Mouse (Mus musculus): Measurements from ENCODE around the gene Ablim2. TPM values are rescaled to one million over a fixed set of nuclear protein-coding genes. Genes with fewer than 3 reads are reported as not detected.

Ablim2 gene
- polyA plus RNA-seq, 1 experiment from 2014 or later = 2.5 TPM

GRCm38 (mm10) chr5:35768997-35769396 lies 11.3 kb downstream of the Ablim2 start:
- 77% methylated on average over 7 of the region's 7 CpGs for WGBS (ENCODE audit: insufficient replicate concordance)
- Histone ChIP-seq H3K4me1 (ENCODE audit: control insufficient read depth, insufficient read depth, low read length) (peaks cover 45% of the 10 kb centered on the region), H3K27ac (ENCODE audit: low read depth, low read length) (no peak overlapping the region)

GRCm38 (mm10) chr5:35770246-35770645 lies 12.6 kb downstream of the Ablim2 start:
- Histone ChIP-seq H3K4me3 (ENCODE audit: low read depth, low read length) (no peak overlapping the region), H3K4me1 (ENCODE audit: control insufficient read depth, insufficient read depth, low read length) (peaks cover 41% of the 10 kb centered on the region), H3K27me3 (ENCODE audit: control insufficient read depth, insufficient read depth, low read length) (peaks cover 4% of the 10 kb centered on the region; the same call in 1 of the 2 replicates), H3K36me3 (ENCODE audit: control insufficient read depth, insufficient read depth, low read length) (no peaks in the 10 kb centered on the region), H3K9me3 (replicated peaks; ENCODE audit: control insufficient read depth, low read length) (no peaks in the 10 kb centered on the region), H3K4me2 (no peak overlapping the region), H3K27ac (ENCODE audit: low read depth, low read length) (no peak overlapping the region), H3K9ac (ENCODE audit: low read depth, low read length) (no peak overlapping the region)
- ATAC-seq (replicated peaks; ENCODE audit: insufficient number of reproducible peaks, low FRiP score, low TSS enrichment) = no peak
- WGBS (ENCODE audit: insufficient replicate concordance) = 91% methylated on average over 2 of the region's 2 CpGs

More at GRCm38 (mm10) chr5:35768997-35769396, 11.3 kb downstream of the Ablim2 start:
- ATAC-seq (replicated peaks; ENCODE audit: insufficient number of reproducible peaks, low FRiP score, low TSS enrichment) = no peak
- no peak overlapping the region for H3K4me2 ChIP-seq
- no peaks in the 10 kb centered on the region for H3K9me3 ChIP-seq (replicated peaks; ENCODE audit: control insufficient read depth, low read length)
- H3K4me3 ChIP-seq (ENCODE audit: low read depth, low read length) = no peak overlapping the region
- H3K9ac ChIP-seq (ENCODE audit: low read depth, low read length) = no peak overlapping the region; the same call in 1 of the 2 replicates
- no peaks in the 10 kb centered on the region for H3K36me3 ChIP-seq (ENCODE audit: control insufficient read depth, insufficient read depth, low read length)
- peaks cover 4% of the 10 kb centered on the region; the same call in 1 of the 2 replicates for H3K27me3 ChIP-seq (ENCODE audit: control insufficient read depth, insufficient read depth, low read length)

GRCm38 (mm10) chr5:35770891-35771663 lies 13.4 kb downstream of the Ablim2 start:
- 43% methylated on average over 14 of the region's 14 CpGs for WGBS (ENCODE audit: insufficient replicate concordance)
- ATAC-seq (replicated peaks; ENCODE audit: insufficient number of reproducible peaks, low FRiP score, low TSS enrichment) = no peak
- Histone ChIP-seq H3K27me3 (ENCODE audit: control insufficient read depth, insufficient read depth, low read length) (peaks cover 4% of the 10 kb centered on the region; the same call in 1 of the 2 replicates), H3K4me2 (peak overlapping the region; percentile 29; the same call in 1 of the 2 replicates), H3K36me3 (ENCODE audit: control insufficient read depth, insufficient read depth, low read length) (no peaks in the 10 kb centered on the region), H3K4me1 (ENCODE audit: control insufficient read depth, insufficient read depth, low read length) (peaks cover 41% of the 10 kb centered on the region), H3K9me3 (replicated peaks; ENCODE audit: control insufficient read depth, low read length) (no peaks in the 10 kb centered on the region), H3K4me3 (ENCODE audit: low read depth, low read length) (no peak overlapping the region), H3K27ac (ENCODE audit: low read depth, low read length) (no peak overlapping the region), H3K9ac (ENCODE audit: low read depth, low read length) (no peak overlapping the region)

- Histone ChIP-seq H3K4me1 (ENCODE audit: control insufficient read depth, insufficient read depth, low read length) (peaks cover 22% of the 10 kb centered on the region), H3K9me3 (replicated peaks; ENCODE audit: control insufficient read depth, low read length) (no peaks in the 10 kb centered on the region), H3K4me2 (no peak overlapping the region), H3K27me3 (ENCODE audit: control insufficient read depth, insufficient read depth, low read length) (peaks cover 4% of the 10 kb centered on the region; the same call in 1 of the 2 replicates), H3K36me3 (ENCODE audit: control insufficient read depth, insufficient read depth, low read length) (no peaks in the 10 kb centered on the region), H3K27ac (ENCODE audit: low read depth, low read length) (no peak overlapping the region), H3K4me3 (ENCODE audit: low read depth, low read length) (no peak overlapping the region), H3K9ac (ENCODE audit: low read depth, low read length) (no peak overlapping the region)
- 72% methylated on average over 13 of the region's 13 CpGs for WGBS (ENCODE audit: insufficient replicate concordance)
- no peak for ATAC-seq (replicated peaks; ENCODE audit: insufficient number of reproducible peaks, low FRiP score, low TSS enrichment)
These were observed 15.8 kb downstream of the Ablim2 start for GRCm38 (mm10) chr5:35773274-35774136.

- Histone ChIP-seq H3K27me3 (ENCODE audit: control insufficient read depth, insufficient read depth, low read length) (peaks cover 4% of the 10 kb centered on the region; the same call in 1 of the 2 replicates), H3K9ac (ENCODE audit: low read depth, low read length) (no peak overlapping the region), H3K27ac (ENCODE audit: low read depth, low read length) (no peak overlapping the region), H3K4me1 (ENCODE audit: control insufficient read depth, insufficient read depth, low read length) (peaks cover 17% of the 10 kb centered on the region), H3K9me3 (replicated peaks; ENCODE audit: control insufficient read depth, low read length) (no peaks in the 10 kb centered on the region), H3K4me3 (ENCODE audit: low read depth, low read length) (no peak overlapping the region), H3K4me2 (no peak overlapping the region), H3K36me3 (ENCODE audit: control insufficient read depth, insufficient read depth, low read length) (no peaks in the 10 kb centered on the region)
- 65% methylated on average over 6 of the region's 6 CpGs for WGBS (ENCODE audit: insufficient replicate concordance)
- no peak for ATAC-seq (replicated peaks; ENCODE audit: insufficient number of reproducible peaks, low FRiP score, low TSS enrichment)
These were observed 16.4 kb downstream of the Ablim2 start for GRCm38 (mm10) chr5:35774137-35774424.

- Histone ChIP-seq H3K4me1 (ENCODE audit: control insufficient read depth, insufficient read depth, low read length) (peaks cover 3% of the 10 kb centered on the region; the same call in 1 of the 2 replicates), H3K27ac (ENCODE audit: low read depth, low read length) (no peak overlapping the region), H3K4me2 (no peak overlapping the region), H3K9ac (ENCODE audit: low read depth, low read length) (no peak overlapping the region), H3K27me3 (ENCODE audit: control insufficient read depth, insufficient read depth, low read length) (no peaks in the 10 kb centered on the region), H3K4me3 (ENCODE audit: low read depth, low read length) (no peak overlapping the region), H3K36me3 (ENCODE audit: control insufficient read depth, insufficient read depth, low read length) (no peaks in the 10 kb centered on the region), H3K9me3 (replicated peaks; ENCODE audit: control insufficient read depth, low read length) (no peaks in the 10 kb centered on the region)
- no peak for ATAC-seq (replicated peaks; ENCODE audit: insufficient number of reproducible peaks, low FRiP score, low TSS enrichment)
- 74% methylated on average over 3 of the region's 3 CpGs for WGBS (ENCODE audit: insufficient replicate concordance)
These were observed 23.4 kb downstream of the Ablim2 start for GRCm38 (mm10) chr5:35781116-35781515.

- H3K4me2 ChIP-seq = no peak overlapping the region
- H3K9me3 ChIP-seq (replicated peaks; ENCODE audit: control insufficient read depth, low read length) = no peaks in the 10 kb centered on the region
- H3K4me1 ChIP-seq (ENCODE audit: control insufficient read depth, insufficient read depth, low read length) = peaks cover 6% of the 10 kb centered on the region; the same call in 1 of the 2 replicates
- no peak overlapping the region for H3K9ac ChIP-seq (ENCODE audit: low read depth, low read length)
- H3K36me3 ChIP-seq (ENCODE audit: control insufficient read depth, insufficient read depth, low read length) = no peaks in the 10 kb centered on the region
- 56% methylated on average over 10 of the region's 10 CpGs for WGBS (ENCODE audit: insufficient replicate concordance)
- no peak overlapping the region for H3K27ac ChIP-seq (ENCODE audit: low read depth, low read length)
- no peak for ATAC-seq (replicated peaks; ENCODE audit: insufficient number of reproducible peaks, low FRiP score, low TSS enrichment)
- H3K27me3 ChIP-seq (ENCODE audit: control insufficient read depth, insufficient read depth, low read length) = no peaks in the 10 kb centered on the region
- no peak overlapping the region for H3K4me3 ChIP-seq (ENCODE audit: low read depth, low read length)
These were observed 25.0 kb downstream of the Ablim2 start for GRCm38 (mm10) chr5:35782648-35783180.

GRCm38 (mm10) chr5:35785853-35786252 lies 28.2 kb downstream of the Ablim2 start:
- Histone ChIP-seq H3K9ac (ENCODE audit: low read depth, low read length) (no peak overlapping the region), H3K9me3 (replicated peaks; ENCODE audit: control insufficient read depth, low read length) (no peaks in the 10 kb centered on the region), H3K4me2 (no peak overlapping the region), H3K36me3 (ENCODE audit: control insufficient read depth, insufficient read depth, low read length) (no peaks in the 10 kb centered on the region), H3K4me1 (ENCODE audit: control insufficient read depth, insufficient read depth, low read length) (0 out of 2 replicates have a peak, but pooled peaks cover 3% of the 10 kb centered on the region), H3K4me3 (ENCODE audit: low read depth, low read length) (no peak overlapping the region), H3K27me3 (ENCODE audit: control insufficient read depth, insufficient read depth, low read length) (no peaks in the 10 kb centered on the region), H3K27ac (ENCODE audit: low read depth, low read length) (no peak overlapping the region)
- ATAC-seq (replicated peaks; ENCODE audit: insufficient number of reproducible peaks, low FRiP score, low TSS enrichment) = no peak
- 64% methylated on average over 7 of the region's 7 CpGs for WGBS (ENCODE audit: insufficient replicate concordance)
